Mouse (Mus musculus) lung, postnatal 14 days (tissue): ENCODE measurements at regions not wholly inside any gene's neighbourhood (a gene's known extent, or its start where the extent isn't known, plus 50 kb on each side); places are given as distances from the start of the nearest gene placed in this dataset.

Source experiments
- DNase-seq: peaks from one replicate; pipeline ENCODE4 v3.0.0; 2021

- no peak for DNase-seq
Measured at GRCm38 (mm10) chr2:115460028-115460881, 121.3 kb upstream of the BC052040 start.

GRCm38 (mm10) chr2:115460882-115461151, 120.7 kb upstream of the BC052040 start:
- no peak for DNase-seq

GRCm38 (mm10) chr2:115466170-115466569, 115.3 kb upstream of the BC052040 start:
- no peak for DNase-seq

- DNase-seq, result no peak
Measured at GRCm38 (mm10) chr2:115467107-115467745, 114.3 kb upstream of the BC052040 start.

GRCm38 (mm10) chr2:115467936-115468335, 113.6 kb upstream of the BC052040 start:
- no peak for DNase-seq

GRCm38 (mm10) chr2:115468471-115468909, 113.0 kb upstream of the BC052040 start:
- DNase-seq, result no peak

GRCm38 (mm10) chr2:115469165-115469821, 112.2 kb upstream of the BC052040 start:
- no peak for DNase-seq

GRCm38 (mm10) chr2:115472393-115472792, 109.1 kb upstream of the BC052040 start:
- no peak for DNase-seq

- peak; percentile 75 for DNase-seq
Measured at GRCm38 (mm10) chr2:115483418-115484288, 97.9 kb upstream of the BC052040 start.

GRCm38 (mm10) chr2:115488465-115488864, 93.1 kb upstream of the BC052040 start:
- DNase-seq, result no peak

GRCm38 (mm10) chr2:115493020-115493419, 88.5 kb upstream of the BC052040 start:
- no peak for DNase-seq

- no peak for DNase-seq
Measured at GRCm38 (mm10) chr2:115499904-115500303, 81.6 kb upstream of the BC052040 start.

- no peak for DNase-seq
Measured at GRCm38 (mm10) chr2:115509527-115509926, 72.0 kb upstream of the BC052040 start.

GRCm38 (mm10) chr2:115511146-115511545, 70.4 kb upstream of the BC052040 start:
- no peak for DNase-seq

- DNase-seq, result no peak
Measured at GRCm38 (mm10) chr2:115511612-115512525, 69.6 kb upstream of the BC052040 start.

GRCm38 (mm10) chr2:115512891-115513290, 68.6 kb upstream of the BC052040 start:
- DNase-seq, result no peak

- peak; percentile 6 for DNase-seq
Measured at GRCm38 (mm10) chr2:115513774-115514231, 67.7 kb upstream of the BC052040 start.

GRCm38 (mm10) chr2:115514831-115515428, 66.6 kb upstream of the BC052040 start:
- DNase-seq, result peak; percentile 34

GRCm38 (mm10) chr2:115515470-115515869, 66.0 kb upstream of the BC052040 start:
- no peak for DNase-seq

- DNase-seq, result no peak
Measured at GRCm38 (mm10) chr2:115516824-115517223, 64.7 kb upstream of the BC052040 start.

- no peak for DNase-seq
Measured at GRCm38 (mm10) chr2:115519974-115520373, 61.5 kb upstream of the BC052040 start.
